Mouse (Mus musculus) lung, postnatal 4 days (tissue): Measurements from ENCODE around the gene Rbbp4.

ENCODE experiments used
- DNase-seq, 2 experiments: peaks; one replicate each; pipeline ENCODE4 v3.0.0; 2021

Gene Rbbp4

GRCm38 (mm10) chr4:129289671-129290070 lies 45.5 kb downstream of the Rbbp4 start:
- DNase-seq = no peak

GRCm38 (mm10) chr4:129288067-129288466 lies 47.1 kb downstream of the Rbbp4 start:
- peak; percentile 18 to 44 for DNase-seq

- peak; percentile 45 to 66 for DNase-seq
These were observed 47.6 kb downstream of the Rbbp4 start, which contains the start of gene Sync for GRCm38 (mm10) chr4:129287472-129287981. TSS of gene Sync (plus strand) at chr4:129287617.

- DNase-seq = peak in 1 of 2 experiments; percentile 41
These were observed 48.3 kb downstream of the Rbbp4 start for GRCm38 (mm10) chr4:129286683-129287471.

GRCm38 (mm10) chr4:129286001-129286682 lies 49.0 kb downstream of the Rbbp4 start:
- peak in 1 of 2 experiments; percentile 58 for DNase-seq

- no peak for DNase-seq
These were observed 50.5 kb downstream of the Rbbp4 start for GRCm38 (mm10) chr4:129284685-129285084.

GRCm38 (mm10) chr4:129283226-129283625 lies 51.9 kb downstream of the Rbbp4 start:
- DNase-seq = no peak

- DNase-seq = no peak
These were observed 52.4 kb downstream of the Rbbp4 start for GRCm38 (mm10) chr4:129282786-129283185.

- peak; percentile 94 to 98 for DNase-seq
These were observed 58.7 kb downstream of the Rbbp4 start for GRCm38 (mm10) chr4:129276453-129276865.

- DNase-seq = peak; percentile 76 to 79
These were observed 62.5 kb downstream of the Rbbp4 start for GRCm38 (mm10) chr4:129272756-129273046.

GRCm38 (mm10) chr4:129271991-129272755 lies 63.0 kb downstream of the Rbbp4 start:
- peak; percentile 71 to 88 for DNase-seq

GRCm38 (mm10) chr4:129268698-129269097 lies 66.5 kb downstream of the Rbbp4 start:
- DNase-seq = peak in 1 of 2 experiments; percentile 49

GRCm38 (mm10) chr4:129266821-129267220 lies 68.3 kb downstream of the Rbbp4 start:
- DNase-seq = no peak

- DNase-seq = no peak
These were observed 69.0 kb downstream of the Rbbp4 start for GRCm38 (mm10) chr4:129266191-129266590.

GRCm38 (mm10) chr4:129263225-129264021 lies 71.7 kb downstream of the Rbbp4 start:
- DNase-seq = peak; percentile 69 to 76

GRCm38 (mm10) chr4:129261196-129261595 lies 74.0 kb downstream of the Rbbp4 start, which contains the start of gene C77080:
TSS of gene C77080 (minus strand) at chr4:129261404.
- no peak for DNase-seq

GRCm38 (mm10) chr4:129260678-129261077 lies 74.5 kb downstream of the Rbbp4 start:
- DNase-seq = peak in 1 of 2 experiments; percentile 62

GRCm38 (mm10) chr4:129259101-129259500 lies 76.1 kb downstream of the Rbbp4 start:
- DNase-seq = peak in 1 of 2 experiments; percentile 31
